Mouse (Mus musculus) heart, postnatal 0 days (tissue): ENCODE measurements around the gene Lzts2. TPM values are rescaled to one million over a fixed set of nuclear protein-coding genes. Genes with fewer than 3 reads are reported as not detected.
"Not testable (repeated sequence)": the region's sequence is repeated elsewhere in the genome, so short reads cannot be mapped to it uniquely, and the experiment has no call there.

Experiments used
- ATAC-seq: fragments of 200-750 bp; cut with Nextera tagmentation; 2 replicates; pipeline ENCODE4 v1.8.0; 2017; ENCODE audit warnings: low read depth, moderate number of reproducible peaks, moderate library complexity; ENCODE audit not compliant: insufficient read depth
- DNase-seq: peaks from one replicate; pipeline ENCODE4 v3.0.0-alpha.2; 2016; ENCODE audit warnings: low spot score
- H3K27ac ChIP-seq: fragments of 300-500 bp; sonication (generic); 2 replicates; pipeline ENCODE4 v1.5.1; 2014; ENCODE audit warnings: low read depth, mild to moderate bottlenecking
- H3K27me3 ChIP-seq: fragments of 300-500 bp; sonication (generic); 2 replicates; pipeline ENCODE4 v1.6.1; 2014; ENCODE audit warnings: low read length, mixed read lengths; ENCODE audit not compliant: control insufficient read depth, insufficient read depth
- H3K36me3 ChIP-seq: fragments of 300-500 bp; sonication (generic); replicated peaks from 2 replicates; pipeline ENCODE4 v1.6.1; 2014; ENCODE audit warnings: low read length, mixed read lengths; ENCODE audit not compliant: control insufficient read depth, insufficient read depth
- H3K4me1 ChIP-seq: fragments of 300-500 bp; sonication (generic); 2 replicates; pipeline ENCODE4 v1.6.1; 2014; ENCODE audit warnings: antibody characterized with exemption; ENCODE audit not compliant: control insufficient read depth, insufficient read depth
- H3K4me2 ChIP-seq: fragments of 300-500 bp; sonication (generic); 2 replicates; pipeline ENCODE4 v1.6.1; 2014; ENCODE audit warnings: low read depth, mild to moderate bottlenecking, low read length, moderate library complexity
- H3K4me3 ChIP-seq: fragments of 300-500 bp; sonication (generic); 2 replicates; pipeline ENCODE4 v1.5.1; 2014; ENCODE audit warnings: low read depth, low read length
- H3K9ac ChIP-seq: fragments of 300-500 bp; sonication (generic); replicated peaks from 2 replicates; pipeline ENCODE4 v1.6.1; 2014; ENCODE audit warnings: low read depth, low read length, mixed read lengths
- H3K9me3 ChIP-seq: fragments of 300-500 bp; sonication (generic); replicated peaks from 2 replicates; pipeline ENCODE4 v1.6.1; 2016; ENCODE audit warnings: low read length; ENCODE audit not compliant: control insufficient read depth
- CTCF ChIP-seq: IDR thresholded peaks from 2 replicates; pipeline ENCODE4 v1.5.1; 2016; ENCODE audit warnings: antibody characterized with exemption, control low read depth, low read depth
- EP300 ChIP-seq: IDR thresholded peaks from 2 replicates; pipeline ENCODE4 v1.6.1; 2016; ENCODE audit warnings: antibody characterized with exemption, low read depth
- WGBS: fragments of 180-500 bp; shearing (Covaris S2); extraction: QIAGEN DNeasy Blood & Tissue Kit; methylation state at CpG from one replicate; pipeline ENCODE4 v1.1.7; 2014; 5-methylcytosine and 5-hydroxymethylcytosine counted together
- polyA plus RNA-seq: library from polyadenylated mRNA; unstranded; fragments of >200 nt; fragmentation: Nextera tagmentation; extraction: Ambion mirVana; gene quantifications from 2 replicates; pipeline ENCODE4 v1.2.1, GENCODE M21; 2015
- total RNA-seq: library from RNA; depleted of rRNA; stranded (reverse); fragments of >200 nt; gene quantifications from 2 replicates; pipeline ENCODE4 v1.2.3, GENCODE M21; 2014; ENCODE audit warnings: low replicate concordance

The Lzts2 gene
- total and polyA plus RNA-seq, 2 experiments from 2014 or later = 29.7 to 127 TPM

DNA sequence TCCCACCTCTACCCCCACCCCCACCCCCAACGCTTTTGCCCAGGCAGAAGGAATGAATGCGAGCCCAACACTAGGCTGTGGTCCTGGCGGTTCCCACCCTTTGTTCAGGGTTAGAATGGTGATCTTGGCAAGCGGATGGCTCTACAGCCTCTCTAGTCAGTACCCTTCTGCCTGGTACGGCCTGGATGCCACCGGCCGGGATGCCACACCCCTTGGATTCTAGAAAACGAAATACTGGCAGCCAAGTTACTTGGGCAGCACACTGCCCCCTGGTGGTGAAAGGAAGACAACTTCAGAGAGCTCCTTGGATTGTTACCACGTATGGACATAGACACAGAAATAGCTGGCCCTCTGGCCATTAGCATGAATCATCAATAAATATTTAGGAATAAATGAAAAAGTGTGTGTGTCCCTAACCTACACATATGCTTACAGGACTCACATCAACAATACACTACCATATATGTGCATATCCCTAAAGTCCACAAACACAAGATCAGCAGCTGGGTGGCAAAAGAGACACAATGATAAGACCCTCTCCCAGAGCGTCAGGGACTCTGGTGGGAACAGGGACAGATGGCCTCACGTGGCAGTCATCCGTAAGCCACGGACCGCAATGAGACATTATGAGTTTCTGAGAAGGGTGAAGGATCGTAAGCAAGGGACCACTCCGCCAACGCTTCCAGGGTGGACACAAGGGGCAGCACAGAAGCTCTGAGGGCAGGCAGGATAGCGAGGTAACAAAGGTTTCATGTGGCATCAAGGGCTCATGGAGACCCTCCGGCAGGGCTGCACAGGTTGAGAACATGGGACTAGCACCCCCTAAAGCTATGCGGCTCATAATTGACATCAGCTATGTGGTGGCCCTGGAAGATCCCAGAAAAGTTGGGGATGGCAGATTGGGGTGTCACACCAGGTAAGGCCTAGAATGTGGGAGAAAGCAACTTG, 16.8 kb downstream of the Lzts2 start:
- peak; percentile 37; the same call in 1 of the 2 replicates for ATAC-seq
- no peak overlapping the region for H3K9ac ChIP-seq

DNA sequence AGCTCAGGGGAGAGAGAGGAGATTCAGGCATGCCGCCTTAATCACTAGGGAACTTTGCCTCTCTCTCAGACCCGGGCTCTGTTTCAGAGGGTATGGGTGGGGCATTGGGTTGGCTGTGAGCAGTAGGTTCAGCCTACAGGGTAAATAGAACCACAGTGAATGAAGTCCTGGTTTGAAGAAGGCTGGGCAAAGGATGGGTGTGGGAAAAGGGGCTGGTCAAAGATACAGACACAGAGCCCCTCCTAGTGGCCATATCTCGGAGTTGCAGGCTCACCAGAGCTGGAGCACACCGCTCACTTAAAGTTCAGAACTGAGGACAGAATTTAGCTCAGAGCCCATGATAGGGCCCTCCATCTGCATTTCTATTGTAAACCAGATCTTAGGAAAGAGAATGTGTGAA, 17.6 kb downstream of the Lzts2 start:
- H3K36me3 ChIP-seq = peaks cover 11% of the 10 kb centered on the region
- peaks cover 13% of the 10 kb centered on the region; the same call in 1 of the 2 replicates for H3K4me1 ChIP-seq
- H3K4me3 ChIP-seq = no peak overlapping the region
- ATAC-seq = peak; percentile 61
- H3K9me3 ChIP-seq = no peaks in the 10 kb centered on the region
- no peak overlapping the region for H3K27ac ChIP-seq
- 0 out of 2 replicates have a peak, but pooled peaks cover 5% of the 10 kb centered on the region for H3K27me3 ChIP-seq
- H3K9ac ChIP-seq = no peak overlapping the region
- WGBS = 14% methylated on average over 4 of the region's 4 CpGs
- peak; percentile 84 for DNase-seq
- H3K4me2 ChIP-seq = no peak overlapping the region
- TF ChIP-seq EP300 (no peak), CTCF (peak; percentile 85)

More for the DNA sequence above, 16.8 kb downstream of the Lzts2 start:
- TF ChIP-seq CTCF (peak; percentile 87), EP300 (0 out of 2 replicates have a peak, but pooled peaks have one; percentile 11)
- Histone ChIP-seq H3K4me1 (peaks cover 13% of the 10 kb centered on the region; the same call in 1 of the 2 replicates), H3K4me2 (peak overlapping the region; percentile 60), H3K27ac (peak overlapping the region; percentile 40), H3K9me3 (no peaks in the 10 kb centered on the region), H3K27me3 (no peaks in the 10 kb centered on the region), H3K4me3 (peak overlapping the region; percentile 27; the same call in 1 of the 2 replicates), H3K36me3 (peaks cover 19% of the 10 kb centered on the region)
- WGBS = 38% methylated on average over 20 of the region's 20 CpGs
- peak; percentile 88 for DNase-seq

DNA sequence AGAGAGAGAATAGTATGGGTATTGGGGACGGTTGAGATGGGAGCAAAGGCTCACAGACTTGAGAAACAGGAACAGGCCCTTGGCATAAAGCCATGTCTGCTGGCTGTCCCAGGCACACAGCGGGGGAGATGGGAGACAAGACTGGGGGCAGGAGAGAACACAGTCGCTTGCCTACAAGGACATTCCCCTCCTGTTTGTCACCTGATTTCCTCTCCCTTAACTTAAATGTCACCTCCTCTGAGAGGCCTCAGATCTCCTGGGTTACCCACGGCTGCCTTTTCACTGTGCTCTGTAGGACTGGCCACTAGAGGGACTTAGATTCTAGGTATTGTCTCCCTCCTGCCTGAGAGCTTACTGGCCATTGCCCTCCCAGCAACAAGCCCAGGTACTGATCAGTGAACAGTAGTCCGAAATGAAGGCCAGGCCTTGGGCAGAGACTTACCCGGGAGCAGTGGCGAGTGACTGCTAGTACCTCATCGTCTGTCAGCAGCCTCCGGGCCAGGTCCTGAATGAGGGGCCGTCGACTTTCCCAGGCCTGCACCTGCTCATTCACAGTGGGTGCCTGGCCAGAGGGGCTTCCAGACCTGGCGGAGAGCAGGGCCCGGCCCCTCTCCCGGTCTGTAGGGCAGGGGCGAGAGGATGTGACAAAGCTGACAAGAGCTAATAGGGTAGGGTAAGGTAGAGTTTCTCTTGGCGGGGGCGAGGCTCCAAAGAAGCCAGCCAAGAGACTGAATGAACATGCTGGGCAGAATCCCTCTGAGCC, 18.5 kb downstream of the Lzts2 start:
- H3K4me3 ChIP-seq = no peak overlapping the region
- H3K27ac ChIP-seq = no peak overlapping the region
- 0 out of 2 replicates have a peak, but pooled peaks cover 6% of the 10 kb centered on the region for H3K27me3 ChIP-seq
- peaks cover 13% of the 10 kb centered on the region; the same call in 1 of the 2 replicates for H3K4me1 ChIP-seq
- DNase-seq = peak; percentile 41
- H3K9ac ChIP-seq = no peak overlapping the region
- no peak for ATAC-seq
- no peak overlapping the region for H3K4me2 ChIP-seq
- H3K36me3 ChIP-seq = peaks cover 2% of the 10 kb centered on the region; the same call in 1 of the 2 replicates
- no peaks in the 10 kb centered on the region for H3K9me3 ChIP-seq
- WGBS = 46% methylated on average over 17 of the region's 17 CpGs
- peak; percentile 52 for TF ChIP-seq CTCF
- no peak for TF ChIP-seq EP300

DNA sequence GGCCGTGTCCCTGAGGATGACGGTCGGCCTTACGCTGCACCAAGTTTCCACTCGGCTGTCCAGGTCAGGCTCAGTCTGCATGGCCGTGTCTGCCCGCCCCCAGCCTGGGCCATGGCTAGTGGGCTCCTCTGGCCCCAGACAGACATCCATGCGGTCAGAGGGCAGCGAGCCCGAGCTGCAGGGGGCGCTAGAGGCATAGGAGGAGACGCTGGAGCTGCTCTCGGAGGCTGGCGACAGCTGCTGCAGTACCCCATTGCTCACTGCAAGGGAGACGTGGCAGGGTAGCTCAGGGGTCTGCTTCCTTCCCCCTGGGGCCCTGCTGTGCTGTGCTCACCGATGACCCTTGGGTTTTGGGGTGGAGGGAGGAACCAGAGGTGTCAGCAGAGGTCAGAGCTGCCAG, 22.7 kb downstream of the Lzts2 start:
- H3K36me3 ChIP-seq = no peaks in the 10 kb centered on the region
- no peaks in the 10 kb centered on the region; the same call in 1 of the 2 replicates for H3K4me1 ChIP-seq
- H3K27ac ChIP-seq = no peak overlapping the region
- WGBS = 34% methylated on average over 16 of the region's 16 CpGs
- no peak overlapping the region for H3K4me2 ChIP-seq
- H3K9ac ChIP-seq = no peak overlapping the region
- H3K27me3 ChIP-seq = peaks cover 31% of the 10 kb centered on the region
- DNase-seq (no peak), ATAC-seq (no peak)
- no peaks in the 10 kb centered on the region for H3K9me3 ChIP-seq
- H3K4me3 ChIP-seq = no peak overlapping the region
- no peak for TF ChIP-seq EP300
- TF ChIP-seq CTCF = peak; percentile 45

DNA sequence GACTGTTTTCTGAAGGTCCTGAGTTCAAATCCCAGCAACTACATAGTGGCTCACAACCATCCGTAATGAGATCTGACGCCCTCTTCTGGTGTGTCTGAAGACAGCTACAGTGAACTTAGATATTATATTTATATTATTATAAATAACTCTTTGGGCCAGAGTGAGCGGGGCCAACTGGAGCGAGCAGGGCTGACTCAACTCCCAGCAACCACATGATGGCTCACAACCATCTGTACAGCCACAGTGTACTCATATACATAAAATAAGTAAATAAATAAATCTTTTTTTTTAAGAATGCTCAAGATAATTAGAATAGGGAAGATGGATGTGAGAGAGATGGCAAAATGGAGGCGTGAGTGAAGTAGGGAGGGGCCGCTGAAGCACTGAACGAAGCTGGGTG, 24.0 kb downstream of the Lzts2 start:
- 91% methylated on average over 7 of the region's 7 CpGs for WGBS
- peaks cover 31% of the 10 kb centered on the region for H3K27me3 ChIP-seq
- ATAC-seq = not testable (repeated sequence)

More for the DNA sequence above, 24.0 kb downstream of the Lzts2 start:
- H3K4me2 ChIP-seq, H3K9me3 ChIP-seq, DNase-seq, H3K36me3 ChIP-seq, H3K4me3 ChIP-seq, H3K9ac ChIP-seq, H3K4me1 ChIP-seq, H3K27ac ChIP-seq: not testable (repeated sequence)
